16 mouse cellular contexts compared by ENCODE assay signal in genomic region chr8:61324363-61324914, GRCm38 (mm10).
DNase-seq lines count a peak whose midpoint lies in the region; ATAC-seq lines count a peak whose summit lies in the region.
"Had no signal": no experiment of that assay in that cellular context is flagged by ENCODE, and none has a peak within 500 bp of the region (broad histone marks: within the 10 kb centered on the region; RNA-seq: fewer than 3 reads in every experiment).

No protein-coding gene starts in this region.

- no peaks in the 10 kb centered on the region for H3K27me3 ChIP-seq in embryonic facial prominence, embryonic 12.5 days
- H3K27me3 ChIP-seq in hindbrain, embryonic 11.5 days (ENCODE audit: control insufficient read depth, insufficient read depth, low read length) = no peaks in the 10 kb centered on the region
- H3K27me3 ChIP-seq in neural tube, embryonic 13.5 days = no peaks in the 10 kb centered on the region
- H3K27me3 ChIP-seq: liver, embryonic 15.5 days; neural tube, embryonic 12.5 days had no signal

- no peak overlapping the region for H3K4me2 ChIP-seq in embryonic facial prominence, embryonic 12.5 days (replicated peaks)
- H3K4me2 ChIP-seq in hindbrain, embryonic 11.5 days (replicated peaks; ENCODE audit: low read depth, low read length) = no peak overlapping the region
- no peak overlapping the region for H3K4me2 ChIP-seq in neural tube, embryonic 13.5 days
- H3K4me2 ChIP-seq: liver, embryonic 15.5 days had no signal

- no peak for ATAC-seq in embryonic facial prominence, embryonic 12.5 days (ENCODE audit: insufficient number of reproducible peaks, insufficient read depth, low FRiP score, low TSS enrichment)
- ATAC-seq in hindbrain, embryonic 11.5 days (ENCODE audit: low FRiP score) = no peak
- no peak for ATAC-seq in neural tube, embryonic 13.5 days (ENCODE audit: low read depth)

- H3K27ac ChIP-seq in embryonic facial prominence, embryonic 12.5 days = peak overlapping the region; percentile 67
- peak overlapping the region; percentile 24; the same call in 1 of the 2 replicates for H3K27ac ChIP-seq in hindbrain, embryonic 11.5 days (ENCODE audit: low read depth, low read length)
- peak overlapping the region; percentile 64 for H3K27ac ChIP-seq in neural tube, embryonic 13.5 days (replicated peaks)
- H3K27ac ChIP-seq: heart, adult 2 months; limb, embryonic 10.5 days; liver, embryonic 15.5 days; macrophage; neural tube, embryonic 12.5 days had no signal

- H3K4me1 ChIP-seq in embryonic facial prominence, embryonic 12.5 days = peaks cover 27% of the 10 kb centered on the region
- H3K4me1 ChIP-seq in hindbrain, embryonic 11.5 days (replicated peaks; ENCODE audit: control insufficient read depth, insufficient read depth, low read length) = peaks cover 3% of the 10 kb centered on the region
- H3K4me1 ChIP-seq in neural tube, embryonic 13.5 days (replicated peaks) = peaks cover 55% of the 10 kb centered on the region
- H3K4me1 ChIP-seq: liver, embryonic 15.5 days had no signal

- intact Hi-C loops in left cerebral cortex, postnatal 25 days (cut with DNase I) = no loop called here

- peak; percentile 37 to 57 for DNase-seq in kidney, postnatal 4 days
- DNase-seq in kidney, adult 8-10 months = no peak
- DNase-seq in hindbrain, embryonic 11.5 days (ENCODE audit: low spot score) = peak; percentile 35
- DNase-seq in heart, adult 18-20 months = no peak
- no peak for DNase-seq in left cerebral cortex, postnatal 25 days (ENCODE audit: low spot score in 2 of 2)
- DNase-seq in urinary bladder, postnatal 4 days (ENCODE audit: low spot score in 2 of 2) = no peak
- DNase-seq: cerebellum, postnatal 14 days; heart, adult 2 months; heart, postnatal 36 days; right cerebral cortex, postnatal 14 days had no signal

- H3K9me3 ChIP-seq in embryonic facial prominence, embryonic 12.5 days = no peaks in the 10 kb centered on the region
- H3K9me3 ChIP-seq in hindbrain, embryonic 11.5 days (ENCODE audit: control insufficient read depth, low read length) = no peaks in the 10 kb centered on the region
- no peaks in the 10 kb centered on the region for H3K9me3 ChIP-seq in neural tube, embryonic 13.5 days
- H3K9me3 ChIP-seq: limb, embryonic 10.5 days; liver, embryonic 15.5 days; neural tube, embryonic 12.5 days had no signal

- no peak overlapping the region for H3K4me3 ChIP-seq in embryonic facial prominence, embryonic 12.5 days
- H3K4me3 ChIP-seq in hindbrain, embryonic 11.5 days (ENCODE audit: low read depth, low read length) = no peak overlapping the region
- H3K4me3 ChIP-seq in neural tube, embryonic 13.5 days = no peak overlapping the region
- H3K4me3 ChIP-seq: heart, adult 2 months; limb, embryonic 10.5 days; liver, embryonic 15.5 days; neural tube, embryonic 12.5 days had no signal

- no peak overlapping the region for H3K9ac ChIP-seq in embryonic facial prominence, embryonic 12.5 days
- H3K9ac ChIP-seq in hindbrain, embryonic 11.5 days (ENCODE audit: low read depth, low read length) = no peak overlapping the region; the same call in 1 of the 2 replicates
- no peak overlapping the region for H3K9ac ChIP-seq in neural tube, embryonic 13.5 days
- H3K9ac ChIP-seq: liver, embryonic 15.5 days; neural tube, embryonic 12.5 days had no signal

- WGBS in embryonic facial prominence, embryonic 12.5 days = 19% methylated on average over 10 of the region's 10 CpGs
- WGBS in hindbrain, embryonic 11.5 days = 15% methylated on average over 10 of the region's 10 CpGs
- 17% methylated on average over 10 of the region's 10 CpGs for WGBS in neural tube, embryonic 13.5 days

- 0 out of 2 replicates have a peak, but pooled peaks cover 4% of the 10 kb centered on the region for H3K36me3 ChIP-seq in embryonic facial prominence, embryonic 12.5 days
- no peaks in the 10 kb centered on the region for H3K36me3 ChIP-seq in hindbrain, embryonic 11.5 days (ENCODE audit: control insufficient read depth, insufficient read depth, low read length)
- H3K36me3 ChIP-seq in neural tube, embryonic 13.5 days = peaks cover 5% of the 10 kb centered on the region; the same call in 1 of the 2 replicates
- H3K36me3 ChIP-seq: liver, embryonic 15.5 days; neural tube, embryonic 12.5 days had no signal

Comparison
In these comparisons a context has a peak if more than half of its experiments do, and no peak if none do; other contexts are left out.
1. DNase-seq: peak in kidney, postnatal 4 days (2 of 2) and hindbrain, embryonic 11.5 days (single experiment); none in kidney, adult 8-10 months (0 of 2), heart, adult 18-20 months (0 of 2), left cerebral cortex, postnatal 25 days (0 of 2) and urinary bladder, postnatal 4 days (0 of 2).
2. Peak in every context shown above with its lines, with median percentiles within 50 percentile points of each other: H3K27ac ChIP-seq.